Mouse (Mus musculus) brain, embryonic 14.5 days (tissue): ENCODE results near the gene Lyl1.

ENCODE experiments used
- CTCF ChIP-seq: fragments of 200-500 bp; IDR thresholded peaks from 2 replicates; pipeline ENCODE4 v1.5.1; 2012; ENCODE audit warnings: inconsistent platforms, mild to moderate bottlenecking, moderate library complexity, borderline replicate concordance; ENCODE audit not compliant: insufficient read depth, insufficient read length; ENCODE audit errors: extremely low read depth
- POLR2A ChIP-seq: fragments of 200-500 bp; IDR thresholded peaks from 2 replicates; pipeline ENCODE4 v1.6.1; 2012; ENCODE audit warnings: mild to moderate bottlenecking, inconsistent platforms, borderline replicate concordance; ENCODE audit not compliant: poor library complexity, insufficient read depth, insufficient read length, severe bottlenecking; ENCODE audit errors: extremely low read depth

- TF ChIP-seq CTCF (no peak), POLR2A (no peak)
These were observed 2.3 kb upstream of the Lyl1 start for GRCm38 (mm10) chr8:84698929-84699401.
